Mouse (Mus musculus): ENCODE measurements around the gene Rcbtb2. TPM values are rescaled to one million over a fixed set of nuclear protein-coding genes. Genes with fewer than 3 reads are reported as not detected.
A peak's percentile ranks its signal among the peaks of the same experiment; 100 is the strongest.

The Rcbtb2 gene
- total RNA-seq, 2 experiments from 2014 or later, result 29.0 to 34.8 TPM

- no peak overlapping the region for H3K4me3 ChIP-seq
- H3K27ac ChIP-seq, result no peak overlapping the region
- no peak for TF ChIP-seq CTCF (conservative IDR thresholded peaks at IDR 0.05)
- DNase-seq (ENCODE audit: low spot score in 2 of 2), result no peak
Measured at GRCm38 (mm10) chr14:73118482-73119347, 4.1 kb upstream of the Rcbtb2 start.

DNA sequence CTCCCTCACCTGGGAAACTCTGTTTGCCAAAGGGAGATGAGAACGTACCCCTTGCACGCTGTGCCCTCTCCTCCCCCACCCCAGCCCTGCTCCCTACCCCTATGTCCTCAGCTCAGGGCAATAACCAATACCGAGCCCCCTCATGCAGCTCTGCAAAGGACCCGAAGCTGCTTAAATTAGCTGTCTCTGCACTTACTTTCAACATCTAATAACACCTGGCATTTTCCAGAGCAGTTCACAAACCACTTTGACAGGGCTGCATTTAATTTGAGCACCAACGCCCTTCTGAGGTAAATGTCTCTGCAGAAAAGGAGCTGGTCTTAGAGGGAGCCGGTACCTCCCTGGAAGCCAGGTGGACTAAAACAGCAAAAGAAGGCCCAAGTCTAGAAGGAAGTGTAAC lies 3.4 kb upstream of the Rcbtb2 start:
- TF ChIP-seq CTCF (conservative IDR thresholded peaks at IDR 0.05), result no peak
- H3K4me3 ChIP-seq, result no peak overlapping the region
- H3K27ac ChIP-seq, result no peak overlapping the region
- no peak for DNase-seq (ENCODE audit: low spot score in 2 of 2)

- Histone ChIP-seq H3K27ac (peak overlapping the region; percentile 4; the same call in 1 of the 2 replicates), H3K4me3 (no peak overlapping the region)
- TF ChIP-seq CTCF (conservative IDR thresholded peaks at IDR 0.05), result no peak
- DNase-seq (ENCODE audit: low spot score in 2 of 2), result no peak
Measured at GRCm38 (mm10) chr14:73119966-73120365, 2.9 kb upstream of the Rcbtb2 start.

DNA sequence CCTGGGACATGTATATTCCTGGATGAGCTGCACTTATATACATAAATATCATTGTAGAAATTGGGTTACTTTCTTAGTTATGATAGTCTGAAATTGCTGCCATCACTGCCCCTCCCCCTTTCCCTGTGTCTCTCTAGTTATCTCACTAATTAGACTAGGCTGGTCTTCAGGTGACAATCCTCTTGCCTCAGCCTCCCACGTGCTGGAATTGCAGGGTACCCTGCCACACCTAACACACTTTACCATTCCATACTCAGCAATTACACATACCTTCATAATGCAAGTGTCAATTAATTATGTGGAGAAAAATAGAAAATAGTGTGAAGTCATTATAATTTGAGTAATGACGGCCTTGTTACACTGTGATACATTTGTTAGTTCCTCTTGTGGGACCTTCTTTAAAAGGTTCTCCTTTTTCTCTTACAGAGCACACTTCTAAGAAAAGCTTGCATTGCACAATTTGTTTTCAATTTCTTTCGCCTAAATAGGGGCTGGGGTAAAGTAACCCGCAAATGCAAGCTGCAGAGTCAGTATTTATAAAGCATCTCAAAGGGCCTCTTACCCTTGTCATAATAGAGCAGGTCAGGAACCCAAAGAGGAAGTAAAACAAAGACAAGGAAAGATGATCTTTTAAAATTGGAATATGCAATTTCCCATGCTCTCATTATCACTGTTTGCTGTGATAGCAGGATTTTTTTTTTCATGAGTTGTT lies 470 bp upstream of the Rcbtb2 start:
- H3K27ac ChIP-seq, result peak overlapping the region; percentile 28; the same call in 1 of the 2 replicates

GRCm38 (mm10) chr14:73123381-73123780 lies 544 bp downstream of the Rcbtb2 start:
- no peak overlapping the region for H3K27ac ChIP-seq
- DNase-seq (ENCODE audit: low spot score in 2 of 2), result no peak
- no peak overlapping the region for H3K4me3 ChIP-seq
- TF ChIP-seq CTCF (conservative IDR thresholded peaks at IDR 0.05), result no peak

More for the DNA sequence above, 470 bp upstream of the Rcbtb2 start:
- H3K4me3 ChIP-seq, result no peak overlapping the region
- no peak for TF ChIP-seq CTCF (conservative IDR thresholded peaks at IDR 0.05)
- no peak for DNase-seq (ENCODE audit: low spot score in 2 of 2)

DNA sequence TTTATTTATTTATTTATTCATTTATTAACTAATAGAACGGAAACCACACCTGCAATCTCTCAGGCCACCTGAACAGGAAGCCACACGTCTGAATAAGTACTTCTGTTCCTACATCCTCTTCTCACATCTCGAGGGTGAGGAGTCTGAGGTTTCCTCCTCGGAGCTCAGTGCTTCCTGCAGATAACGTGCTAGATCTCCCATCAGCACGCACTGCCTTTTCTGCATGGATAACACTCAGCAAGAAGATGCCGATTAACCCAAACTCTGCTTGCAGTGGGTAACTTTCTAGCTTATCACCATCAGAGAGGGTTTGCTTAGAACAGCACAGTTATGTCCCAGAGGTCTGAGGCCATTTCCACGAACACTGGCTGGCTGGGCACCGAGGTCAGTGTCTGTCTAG lies 949 bp downstream of the Rcbtb2 start:
- TF ChIP-seq CTCF (conservative IDR thresholded peaks at IDR 0.05), result no peak
- no peak for DNase-seq (ENCODE audit: low spot score in 2 of 2)
- Histone ChIP-seq H3K27ac (no peak overlapping the region), H3K4me3 (no peak overlapping the region)

DNA sequence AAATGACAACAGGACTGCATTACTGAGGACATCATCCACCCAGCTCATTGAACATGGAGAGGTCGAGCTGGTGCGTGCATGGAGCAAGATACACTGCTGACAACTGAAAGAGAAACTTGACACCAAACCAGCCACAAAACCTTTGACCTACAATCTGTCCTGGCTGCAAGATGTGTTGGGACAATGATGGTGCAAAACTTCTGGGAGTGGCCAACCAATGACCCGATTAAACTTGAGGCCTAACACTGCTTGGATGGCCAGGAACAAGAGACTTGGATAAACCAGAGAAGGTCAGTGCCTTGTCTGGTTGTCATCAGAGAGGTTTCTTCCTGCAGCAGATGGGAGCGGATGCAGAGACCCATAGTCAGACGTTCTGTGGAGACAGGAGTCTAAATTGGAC lies 7.7 kb downstream of the Rcbtb2 start:
- no peak overlapping the region for H3K4me3 ChIP-seq
- H3K27ac ChIP-seq, result no peak overlapping the region
- no peak for TF ChIP-seq CTCF (conservative IDR thresholded peaks at IDR 0.05)
- no peak for DNase-seq (ENCODE audit: low spot score in 2 of 2)

DNA sequence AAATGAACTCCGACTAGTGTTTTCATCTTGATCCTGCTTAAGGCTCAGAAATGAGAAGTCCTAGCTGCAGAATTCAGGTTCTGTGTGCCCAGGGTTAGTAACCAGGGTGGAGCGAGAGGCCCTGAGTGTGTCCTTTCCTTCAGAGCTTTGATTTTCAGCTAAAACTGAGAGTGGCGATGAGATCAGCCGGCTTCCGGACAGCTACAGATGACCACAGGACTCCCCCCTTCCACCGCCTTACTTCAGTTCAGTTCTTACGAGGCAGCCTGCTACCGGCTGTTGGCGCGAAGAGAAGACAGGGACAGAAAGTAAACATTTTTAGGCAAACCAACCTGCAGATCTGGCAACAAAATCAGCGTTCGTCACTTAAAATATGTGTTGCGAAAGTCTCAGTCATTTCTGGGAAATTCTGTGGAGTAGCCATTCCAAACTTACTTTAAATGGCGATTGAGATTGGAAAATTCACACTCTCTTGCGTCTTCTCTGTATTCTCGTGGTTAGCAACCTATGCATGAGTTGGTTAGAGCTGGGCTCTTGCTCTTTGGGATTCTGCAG lies 9.1 kb downstream of the Rcbtb2 start:
- no peak for DNase-seq (ENCODE audit: low spot score in 2 of 2)
- Histone ChIP-seq H3K4me3 (no peak overlapping the region), H3K27ac (no peak overlapping the region)
- TF ChIP-seq CTCF (conservative IDR thresholded peaks at IDR 0.05), result no peak

DNA sequence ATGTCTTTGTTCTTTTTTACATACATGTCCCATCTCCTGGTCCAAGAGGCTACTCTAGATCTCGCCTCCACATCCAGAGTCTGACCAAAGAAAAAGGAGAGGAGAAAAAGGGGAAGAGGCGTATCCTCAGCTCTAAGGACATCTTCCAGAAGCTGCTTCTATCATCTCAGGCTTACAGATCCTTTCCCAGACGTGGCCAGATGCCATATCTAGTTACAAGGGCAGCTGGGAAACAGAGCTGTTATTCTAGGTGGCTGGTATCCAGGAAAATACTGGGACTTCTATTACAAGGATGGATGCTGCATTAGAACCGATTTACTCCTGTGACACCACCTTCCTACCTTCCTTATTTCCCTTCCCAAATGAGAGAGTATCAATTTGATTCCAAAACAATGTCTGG lies 9.9 kb downstream of the Rcbtb2 start:
- H3K27ac ChIP-seq, result no peak overlapping the region
- H3K4me3 ChIP-seq, result no peak overlapping the region
- DNase-seq (ENCODE audit: low spot score in 2 of 2), result no peak
- no peak for TF ChIP-seq CTCF (conservative IDR thresholded peaks at IDR 0.05)

GRCm38 (mm10) chr14:73137234-73137633 lies 14.4 kb downstream of the Rcbtb2 start:
- no peak overlapping the region for H3K27ac ChIP-seq
- H3K4me3 ChIP-seq, result no peak overlapping the region
- no peak for DNase-seq (ENCODE audit: low spot score in 2 of 2)
- no peak for TF ChIP-seq CTCF (conservative IDR thresholded peaks at IDR 0.05)

- no peak overlapping the region for H3K27ac ChIP-seq
- no peak for DNase-seq (ENCODE audit: low spot score in 2 of 2)
- no peak overlapping the region for H3K4me3 ChIP-seq
- no peak for TF ChIP-seq CTCF (conservative IDR thresholded peaks at IDR 0.05)
Measured at GRCm38 (mm10) chr14:73138483-73138882, 15.6 kb downstream of the Rcbtb2 start.

GRCm38 (mm10) chr14:73139866-73140265 lies 17.0 kb downstream of the Rcbtb2 start:
- DNase-seq (ENCODE audit: low spot score in 2 of 2), result no peak
- Histone ChIP-seq H3K27ac (no peak overlapping the region), H3K4me3 (no peak overlapping the region)
- TF ChIP-seq CTCF (conservative IDR thresholded peaks at IDR 0.05), result no peak

DNA sequence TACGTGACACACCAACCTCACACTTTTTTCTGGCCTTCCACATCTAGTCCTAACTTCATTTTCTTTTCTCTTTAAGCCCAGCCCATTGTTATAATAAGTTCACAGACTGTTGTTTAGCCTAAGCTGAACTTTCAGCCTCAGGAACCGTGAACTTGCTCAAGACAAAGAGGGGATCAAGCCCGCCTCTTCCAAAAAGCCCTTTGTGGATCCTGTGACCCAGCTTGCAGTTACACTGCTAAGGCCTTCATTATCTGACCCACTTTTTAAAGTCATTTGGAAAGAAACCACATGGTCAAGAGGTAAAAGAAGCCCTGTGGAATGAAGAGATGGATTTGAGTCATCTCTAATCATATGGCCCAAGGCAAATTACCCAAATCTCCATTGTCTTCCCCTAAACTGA lies 19.0 kb downstream of the Rcbtb2 start:
- no peak for TF ChIP-seq CTCF (conservative IDR thresholded peaks at IDR 0.05)
- Histone ChIP-seq H3K4me3 (no peak overlapping the region), H3K27ac (no peak overlapping the region; the same call in 1 of the 2 replicates)
- DNase-seq (ENCODE audit: low spot score in 2 of 2), result no peak
